Mouse (Mus musculus) cerebellum, adult 2 months (tissue): Measurements from ENCODE around the gene Cfap45.

Experiments
- CTCF ChIP-seq: fragments of 200-500 bp; IDR thresholded peaks from 2 replicates; pipeline ENCODE4 v1.5.1; 2011; ENCODE audit warnings: low read depth, mild to moderate bottlenecking, control low read depth, low read length, moderate library complexity, borderline replicate concordance; ENCODE audit not compliant: insufficient read depth
- POLR2A ChIP-seq: fragments of 200-500 bp; IDR thresholded peaks from 2 replicates; pipeline ENCODE4 v1.6.1; 2011; ENCODE audit warnings: low read length, control low read depth, borderline replicate concordance; ENCODE audit not compliant: insufficient read depth

- TF ChIP-seq CTCF (no peak), POLR2A (no peak)
These were observed 20.7 kb upstream of the Cfap45 start, which contains the start of gene Tagln2 for GRCm38 (mm10) chr1:172499765-172500441.
